Mouse (Mus musculus): ENCODE results near the gene Map4k4. TPM values are rescaled to one million over a fixed set of nuclear protein-coding genes. Genes with fewer than 3 reads are reported as not detected.
A peak's percentile ranks its signal among the peaks of the same experiment; 100 is the strongest.

Map4k4 gene
- polyA plus RNA-seq, 1 experiment from 2014 or later: 42.8 TPM

- Histone ChIP-seq H3K4me3 (no peak overlapping the region), H3K27me3 (no peaks in the 10 kb centered on the region), H3K4me1 (peaks cover 44% of the 10 kb centered on the region), H3K36me3 (peaks cover 15% of the 10 kb centered on the region), H3K9me3 (no peaks in the 10 kb centered on the region), H3K4me2 (no peak overlapping the region), H3K9ac (no peak overlapping the region), H3K27ac (0 out of 2 replicates have a peak overlapping the region, but pooled peaks have one; percentile 17)
- WGBS: 51% methylated on average over 7 of the region's 7 CpGs
- ATAC-seq (ENCODE audit: insufficient number of reproducible peaks, insufficient read depth, low FRiP score, low TSS enrichment, low read depth): no peak
Observed at GRCm38 (mm10) chr1:39968999-39969398, 68.3 kb downstream of the Map4k4 start.

GRCm38 (mm10) chr1:39969771-39970406, 69.2 kb downstream of the Map4k4 start:
- WGBS: 63% methylated on average over 2 of the region's 2 CpGs
- Histone ChIP-seq H3K4me1 (peaks cover 37% of the 10 kb centered on the region), H3K27me3 (no peaks in the 10 kb centered on the region), H3K4me3 (no peak overlapping the region), H3K36me3 (peaks cover 24% of the 10 kb centered on the region), H3K4me2 (no peak overlapping the region), H3K9me3 (no peaks in the 10 kb centered on the region), H3K9ac (no peak overlapping the region), H3K27ac (no peak overlapping the region)
- ATAC-seq (ENCODE audit: insufficient number of reproducible peaks, insufficient read depth, low FRiP score, low TSS enrichment, low read depth): no peak

GRCm38 (mm10) chr1:39972411-39972810, 71.7 kb downstream of the Map4k4 start:
- Histone ChIP-seq H3K4me3 (no peak overlapping the region), H3K36me3 (peaks cover 41% of the 10 kb centered on the region), H3K9ac (no peak overlapping the region), H3K27ac (no peak overlapping the region), H3K4me2 (no peak overlapping the region), H3K4me1 (peaks cover 34% of the 10 kb centered on the region), H3K27me3 (no peaks in the 10 kb centered on the region), H3K9me3 (no peaks in the 10 kb centered on the region)
- 80% methylated on average over 7 of the region's 7 CpGs for WGBS
- no peak for ATAC-seq (ENCODE audit: insufficient number of reproducible peaks, insufficient read depth, low FRiP score, low TSS enrichment, low read depth)

- WGBS: 85% methylated on average over 4 of the region's 4 CpGs
- no peak overlapping the region for H3K9ac ChIP-seq
- H3K36me3 ChIP-seq: peaks cover 49% of the 10 kb centered on the region
- H3K4me1 ChIP-seq: peaks cover 26% of the 10 kb centered on the region
- no peak overlapping the region for H3K4me3 ChIP-seq
- H3K4me2 ChIP-seq: no peak overlapping the region
- no peak for ATAC-seq (ENCODE audit: insufficient number of reproducible peaks, insufficient read depth, low FRiP score, low TSS enrichment, low read depth)
- H3K9me3 ChIP-seq: no peaks in the 10 kb centered on the region
- no peaks in the 10 kb centered on the region for H3K27me3 ChIP-seq
- H3K27ac ChIP-seq: no peak overlapping the region
Observed at GRCm38 (mm10) chr1:39973911-39974310, 73.2 kb downstream of the Map4k4 start.

GRCm38 (mm10) chr1:39975005-39975404, 74.3 kb downstream of the Map4k4 start:
- no peak overlapping the region for H3K9ac ChIP-seq
- WGBS: 85% methylated on average over 2 of the region's 2 CpGs
- peaks cover 59% of the 10 kb centered on the region for H3K36me3 ChIP-seq
- no peak overlapping the region for H3K4me3 ChIP-seq
- H3K4me1 ChIP-seq: peaks cover 22% of the 10 kb centered on the region
- no peak overlapping the region for H3K27ac ChIP-seq
- no peaks in the 10 kb centered on the region for H3K27me3 ChIP-seq
- H3K4me2 ChIP-seq: no peak overlapping the region
- no peaks in the 10 kb centered on the region for H3K9me3 ChIP-seq
- no peak for ATAC-seq (ENCODE audit: insufficient number of reproducible peaks, insufficient read depth, low FRiP score, low TSS enrichment, low read depth)

- H3K36me3 ChIP-seq: peaks cover 70% of the 10 kb centered on the region
- 85% methylated on average over 2 of the region's 2 CpGs for WGBS
- ATAC-seq (ENCODE audit: insufficient number of reproducible peaks, insufficient read depth, low FRiP score, low TSS enrichment, low read depth): no peak
Observed at GRCm38 (mm10) chr1:39976107-39976506, 75.4 kb downstream of the Map4k4 start.

GRCm38 (mm10) chr1:39976847-39977744, 76.4 kb downstream of the Map4k4 start:
- WGBS: 77% methylated on average over 11 of the region's 11 CpGs
- Histone ChIP-seq H3K27ac (no peak overlapping the region; the same call in 1 of the 2 replicates), H3K4me2 (no peak overlapping the region), H3K9ac (0 out of 2 replicates have a peak overlapping the region, but pooled peaks have one; percentile 27), H3K36me3 (peaks cover 80% of the 10 kb centered on the region), H3K9me3 (no peaks in the 10 kb centered on the region), H3K4me3 (no peak overlapping the region), H3K27me3 (no peaks in the 10 kb centered on the region), H3K4me1 (peaks cover 22% of the 10 kb centered on the region; the same call in 1 of the 2 replicates)
- ATAC-seq (ENCODE audit: insufficient number of reproducible peaks, insufficient read depth, low FRiP score, low TSS enrichment, low read depth): no peak

More at GRCm38 (mm10) chr1:39976107-39976506, 75.4 kb downstream of the Map4k4 start:
- H3K9me3 ChIP-seq: no peaks in the 10 kb centered on the region
- peaks cover 22% of the 10 kb centered on the region; the same call in 1 of the 2 replicates for H3K4me1 ChIP-seq
- H3K4me3 ChIP-seq: no peak overlapping the region
- H3K9ac ChIP-seq: no peak overlapping the region
- H3K27ac ChIP-seq: no peak overlapping the region
- no peaks in the 10 kb centered on the region for H3K27me3 ChIP-seq
- no peak overlapping the region for H3K4me2 ChIP-seq

- Histone ChIP-seq H3K9me3 (no peaks in the 10 kb centered on the region), H3K4me2 (no peak overlapping the region), H3K4me3 (no peak overlapping the region), H3K27me3 (no peaks in the 10 kb centered on the region), H3K9ac (no peak overlapping the region), H3K27ac (no peak overlapping the region), H3K4me1 (peaks cover 20% of the 10 kb centered on the region; the same call in 1 of the 2 replicates), H3K36me3 (peaks cover 89% of the 10 kb centered on the region)
- 83% methylated on average over 20 of the region's 20 CpGs for WGBS
- ATAC-seq (ENCODE audit: insufficient number of reproducible peaks, insufficient read depth, low FRiP score, low TSS enrichment, low read depth): no peak
Observed at GRCm38 (mm10) chr1:39978781-39979486, 78.2 kb downstream of the Map4k4 start.

- no peak for ATAC-seq (ENCODE audit: insufficient number of reproducible peaks, insufficient read depth, low FRiP score, low TSS enrichment, low read depth)
- Histone ChIP-seq H3K36me3 (peaks cover 87% of the 10 kb centered on the region), H3K4me2 (no peak overlapping the region), H3K9ac (no peak overlapping the region), H3K27me3 (no peaks in the 10 kb centered on the region), H3K4me1 (peaks cover 20% of the 10 kb centered on the region; the same call in 1 of the 2 replicates), H3K27ac (peak overlapping the region; percentile 16; the same call in 1 of the 2 replicates), H3K4me3 (no peak overlapping the region), H3K9me3 (no peaks in the 10 kb centered on the region)
- WGBS: 83% methylated on average over 15 of the region's 15 CpGs
Observed at GRCm38 (mm10) chr1:39980314-39981290, 79.9 kb downstream of the Map4k4 start.

GRCm38 (mm10) chr1:39981970-39982369, 81.3 kb downstream of the Map4k4 start:
- WGBS: 83% methylated on average over 3 of the region's 3 CpGs
- no peaks in the 10 kb centered on the region for H3K27me3 ChIP-seq
- no peak overlapping the region for H3K9ac ChIP-seq
- H3K9me3 ChIP-seq: no peaks in the 10 kb centered on the region
- H3K27ac ChIP-seq: no peak overlapping the region
- H3K36me3 ChIP-seq: peaks cover 88% of the 10 kb centered on the region
- H3K4me2 ChIP-seq: no peak overlapping the region
- H3K4me1 ChIP-seq: peaks cover 15% of the 10 kb centered on the region; the same call in 1 of the 2 replicates
- no peak for ATAC-seq (ENCODE audit: insufficient number of reproducible peaks, insufficient read depth, low FRiP score, low TSS enrichment, low read depth)
- H3K4me3 ChIP-seq: no peak overlapping the region
